In the genomic region with DNA sequence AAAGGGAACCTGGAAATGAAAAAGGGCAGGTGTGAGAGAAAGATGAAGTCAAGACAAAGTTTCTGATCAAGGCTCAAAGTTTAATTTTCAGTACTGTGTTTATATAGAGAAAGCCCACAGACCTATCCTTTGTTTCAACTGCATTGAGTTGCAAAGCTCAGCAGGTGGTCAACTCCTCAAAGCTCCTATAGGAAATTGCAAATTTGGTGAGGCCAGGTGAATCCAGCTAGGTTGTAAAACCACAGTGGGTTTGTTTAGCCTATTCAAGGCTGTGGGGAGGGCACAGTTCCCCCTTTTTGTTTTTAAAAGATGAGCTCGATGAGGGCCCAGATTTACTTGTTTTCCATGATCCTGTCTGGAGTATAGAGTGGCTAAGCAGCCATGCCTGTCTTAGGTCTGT, we compare ENCODE assay signal across 30 mouse cellular contexts.
"Had no signal": no experiment of that assay in that cellular context is flagged by ENCODE, and none has a peak within 500 bp of the region (broad histone marks: within the 10 kb centered on the region; RNA-seq: fewer than 3 reads in every experiment).

No protein-coding gene starts in this region.

- H3K9me3 ChIP-seq: limb, embryonic 10.5 days; limb, embryonic 15.5 days; liver, embryonic 12.5 days; liver, embryonic 13.5 days; liver, embryonic 15.5 days; lung, embryonic 15.5 days; midbrain, embryonic 15.5 days; neural tube, embryonic 12.5 days had no signal

- ATAC-seq: liver, embryonic 12.5 days; liver, postnatal 0 days; lung, postnatal 0 days; midbrain, embryonic 13.5 days; midbrain, embryonic 15.5 days; midbrain, embryonic 16.5 days had no signal

- H3K27ac ChIP-seq: limb, embryonic 10.5 days; limb, embryonic 12.5 days; limb, embryonic 13.5 days; limb, embryonic 15.5 days; liver, embryonic 12.5 days; liver, embryonic 13.5 days; liver, embryonic 14.5 days; liver, embryonic 15.5 days; lung, embryonic 15.5 days; macrophage; midbrain, embryonic 10.5 days; midbrain, embryonic 12.5 days; midbrain, embryonic 13.5 days; midbrain, embryonic 15.5 days; neural tube, embryonic 12.5 days had no signal

- H3K4me3 ChIP-seq: limb, embryonic 10.5 days; limb, embryonic 12.5 days; limb, embryonic 13.5 days; limb, embryonic 15.5 days; liver, embryonic 12.5 days; liver, embryonic 13.5 days; liver, embryonic 15.5 days; lung, embryonic 15.5 days; megakaryocyte, embryonic 14.5 days; midbrain, embryonic 10.5 days; midbrain, embryonic 12.5 days; midbrain, embryonic 13.5 days; midbrain, embryonic 15.5 days; myocyte; neural tube, embryonic 12.5 days had no signal

- H3K36me3 ChIP-seq: limb, embryonic 10.5 days; limb, embryonic 12.5 days; limb, embryonic 13.5 days; limb, embryonic 15.5 days; liver, embryonic 12.5 days; liver, embryonic 13.5 days; liver, embryonic 15.5 days; lung, embryonic 15.5 days; midbrain, embryonic 10.5 days; midbrain, embryonic 12.5 days; midbrain, embryonic 13.5 days; midbrain, embryonic 15.5 days; neural tube, embryonic 12.5 days had no signal

- DNase-seq: left cerebral cortex, postnatal 4 days; liver; liver, embryonic 13.5 days; liver, postnatal 0 days; lung, adult 18-20 months; lung, adult 2 months; lung, embryonic 14.5 days; lung, postnatal 10 days; lung, postnatal 14 days; lung, postnatal 36 days; lung, postnatal 4 days; midbrain, embryonic 14.5 days had no signal

- H3K4me1 ChIP-seq: limb, embryonic 10.5 days; limb, embryonic 13.5 days; limb, embryonic 15.5 days; liver, embryonic 12.5 days; liver, embryonic 13.5 days; liver, embryonic 15.5 days; midbrain, embryonic 10.5 days; midbrain, embryonic 12.5 days; midbrain, embryonic 13.5 days; midbrain, embryonic 15.5 days; neural tube, embryonic 12.5 days had no signal

- H3K27me3 ChIP-seq: limb, embryonic 12.5 days; limb, embryonic 13.5 days; limb, embryonic 15.5 days; liver, embryonic 12.5 days; liver, embryonic 13.5 days; liver, embryonic 15.5 days; lung, embryonic 15.5 days; midbrain, embryonic 12.5 days; midbrain, embryonic 13.5 days; midbrain, embryonic 15.5 days; neural tube, embryonic 12.5 days had no signal
